Mouse (Mus musculus) embryonic fibroblast, embryonic 13.5 days (primary cell): ENCODE measurements around the gene Ubash3b.

Experiments
- CTCF ChIP-seq: IDR thresholded peaks from 2 replicates; pipeline ENCODE4 v1.5.1; 2011; ENCODE audit warnings: mild to moderate bottlenecking, control low read depth, low read length, moderate library complexity, borderline replicate concordance; ENCODE audit not compliant: insufficient read depth
- POLR2A ChIP-seq: IDR thresholded peaks from 2 replicates; pipeline ENCODE4 v1.6.1; 2011; ENCODE audit warnings: low read depth, mild to moderate bottlenecking, control low read depth, low read length, moderate library complexity

GRCm38 (mm10) chr9:41187498-41187897 is 26.0 kb upstream of the Ubash3b start:
- TF ChIP-seq POLR2A (no peak), CTCF (no peak)
